Mouse (Mus musculus) testis, adult 2 months (tissue): Measurements from ENCODE around the gene Fam155a.

Experiments
- CTCF ChIP-seq: fragments of 200-500 bp; IDR thresholded peaks from 2 replicates; pipeline ENCODE4 v1.5.1; 2012; ENCODE audit warnings: low read depth, mild to moderate bottlenecking, inconsistent platforms, low read length, moderate library complexity; ENCODE audit not compliant: control insufficient read depth, insufficient read depth, insufficient replicate concordance
- POLR2A ChIP-seq: fragments of 200-500 bp; IDR thresholded peaks from 2 replicates; pipeline ENCODE4 v1.6.1; 2012; ENCODE audit warnings: low read depth, mild to moderate bottlenecking, inconsistent platforms, low read length, moderate library complexity; ENCODE audit not compliant: control insufficient read depth

GRCm38 (mm10) chr8:9493557-9494224 lies 277.3 kb downstream of the Fam155a start:
- no peak for TF ChIP-seq POLR2A
- no peak for TF ChIP-seq CTCF
